Mouse (Mus musculus): Measurements from ENCODE around the gene Olfr177. TPM values are rescaled to one million over a fixed set of nuclear protein-coding genes. Genes with fewer than 3 reads are reported as not detected.

The Olfr177 gene
- not detected in 2 replicates for polyA plus RNA-seq (2014; fragmentation: Nextera tagmentation; extraction: Ambion mirVana)

DNA sequence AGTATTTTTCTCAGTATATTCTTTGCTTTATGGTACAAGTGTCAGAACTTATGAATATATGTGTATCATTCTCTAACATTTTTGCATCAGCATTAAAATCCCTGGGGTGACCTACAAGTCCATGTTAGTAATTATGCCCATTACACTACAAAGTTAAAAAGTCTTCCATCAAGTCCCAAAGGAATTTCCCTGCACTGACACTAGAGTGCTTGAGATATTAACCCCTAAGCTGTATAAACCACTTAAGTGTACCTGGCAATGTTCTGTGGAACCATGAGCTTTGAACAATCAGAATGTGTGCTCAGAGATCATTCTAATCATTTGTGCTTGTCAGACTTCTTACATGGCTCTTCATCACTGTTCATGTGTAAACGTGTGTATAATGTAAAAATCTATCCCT lies at the start of gene Olfr177:
Gene Olfr177, minus strand, starts transcription at position 101 of the 400 bp plus-strand sequence.
- Histone ChIP-seq H3K4me2 (replicated peaks) (no peak within 1 kb of the TSS), H3K4me3 (replicated peaks; ENCODE audit: low read length) (no peak within 1 kb of the TSS), H3K9me3 (ENCODE audit: control insufficient read depth, low read length) (no peaks in the 10 kb centered on the region), H3K27me3 (ENCODE audit: control insufficient read depth, insufficient read depth, low read length) (no peaks in the 10 kb centered on the region), H3K4me1 (replicated peaks; ENCODE audit: control insufficient read depth, insufficient read depth, low read length) (no peaks in the 10 kb centered on the region), H3K27ac (no peak within 1 kb of the TSS), H3K36me3 (replicated peaks; ENCODE audit: control insufficient read depth, insufficient read depth) (no peaks in the 10 kb centered on the region), H3K9ac (no peak within 1 kb of the TSS)
- DNase-seq (ENCODE audit: low spot score) = no peak
- 59% methylated on average over 1 of the region's 1 CpGs for WGBS
- ATAC-seq (ENCODE audit: low FRiP score) = no peak

DNA sequence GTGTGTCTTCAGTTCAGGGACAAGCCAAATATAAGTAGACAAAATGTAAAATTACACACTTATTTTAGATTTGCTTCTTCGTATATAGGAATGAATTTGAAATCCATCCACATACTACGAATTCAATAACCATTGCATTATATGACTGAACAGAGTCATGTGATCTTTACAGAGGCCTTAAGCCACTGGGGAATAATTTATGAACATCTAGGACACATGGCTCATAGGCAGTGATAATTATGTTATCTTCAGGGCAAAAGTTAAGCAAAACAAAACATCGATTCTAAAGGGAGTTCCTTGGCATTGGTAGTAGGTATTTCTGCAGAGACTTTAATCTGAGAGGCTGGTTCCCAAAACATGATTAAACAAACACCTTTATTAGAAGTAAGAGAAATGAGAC lies 17.4 kb upstream of the Olfr177 start, which contains the start of gene Olfr178:
Gene Olfr178, minus strand, starts transcription at position 101 of the 400 bp plus-strand sequence.
- no peak within 1 kb of the TSS for H3K9ac ChIP-seq
- H3K36me3 ChIP-seq (replicated peaks; ENCODE audit: control insufficient read depth, insufficient read depth) = no peaks in the 10 kb centered on the region
- DNase-seq (ENCODE audit: low spot score) = no peak
- WGBS = 97% methylated on average over 3 of the region's 3 CpGs
- no peak within 1 kb of the TSS for H3K4me3 ChIP-seq (replicated peaks; ENCODE audit: low read length)
- no peak within 1 kb of the TSS for H3K4me2 ChIP-seq (replicated peaks)
- H3K27ac ChIP-seq = no peak within 1 kb of the TSS
- H3K4me1 ChIP-seq (replicated peaks; ENCODE audit: control insufficient read depth, insufficient read depth, low read length) = no peaks in the 10 kb centered on the region
- H3K9me3 ChIP-seq (ENCODE audit: control insufficient read depth, low read length) = no peaks in the 10 kb centered on the region
- H3K27me3 ChIP-seq (ENCODE audit: control insufficient read depth, insufficient read depth, low read length) = no peaks in the 10 kb centered on the region
- no peak for ATAC-seq (ENCODE audit: low FRiP score)

DNA sequence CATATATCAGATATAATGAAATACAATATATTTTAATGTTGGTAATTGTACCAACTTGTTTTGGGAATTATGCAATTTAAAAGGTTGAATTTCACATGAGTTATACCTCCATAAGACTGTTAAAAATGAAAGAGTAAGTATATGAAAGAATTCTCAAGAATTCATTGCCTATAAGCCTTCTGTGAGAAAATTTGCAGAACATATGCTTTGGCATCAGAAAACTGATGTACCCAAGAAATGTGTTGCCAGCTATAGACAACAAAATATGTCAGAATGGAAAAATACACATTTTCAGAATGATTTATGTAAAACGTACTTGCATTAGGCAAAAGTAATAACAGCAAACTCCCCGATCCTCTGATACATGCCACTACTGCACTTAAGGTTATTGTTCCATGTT lies 9.8 kb upstream of the Olfr177 start:
- Histone ChIP-seq H3K4me1 (replicated peaks; ENCODE audit: control insufficient read depth, insufficient read depth, low read length) (no peaks in the 10 kb centered on the region), H3K36me3 (replicated peaks; ENCODE audit: control insufficient read depth, insufficient read depth) (no peaks in the 10 kb centered on the region), H3K9me3 (ENCODE audit: control insufficient read depth, low read length) (no peaks in the 10 kb centered on the region), H3K4me2 (replicated peaks) (no peak overlapping the region), H3K9ac (no peak overlapping the region), H3K27me3 (ENCODE audit: control insufficient read depth, insufficient read depth, low read length) (no peaks in the 10 kb centered on the region), H3K4me3 (replicated peaks; ENCODE audit: low read length) (no peak overlapping the region), H3K27ac (no peak overlapping the region)
- DNase-seq (ENCODE audit: low spot score) (no peak), ATAC-seq (ENCODE audit: low FRiP score) (no peak)
- 91% methylated on average over 2 of the region's 2 CpGs for WGBS

DNA sequence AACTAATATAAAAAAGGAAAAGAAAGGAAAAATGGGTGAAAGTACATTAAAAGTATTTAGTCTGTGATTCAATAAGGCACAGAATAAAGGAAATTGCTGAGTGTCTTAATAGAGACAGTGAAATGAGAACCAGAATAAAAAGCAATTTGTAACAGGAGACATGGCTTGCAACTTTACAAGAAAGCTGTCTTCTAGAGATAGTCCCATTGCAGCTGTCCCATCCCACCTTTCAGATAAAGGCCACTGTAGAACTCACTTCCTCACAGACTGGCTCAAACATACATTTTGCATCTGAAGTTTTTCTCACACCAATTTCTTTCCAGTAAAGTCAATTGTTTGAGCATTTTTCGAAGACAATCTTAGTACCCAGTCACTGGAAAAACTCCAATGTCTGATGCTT lies 13.1 kb downstream of the Olfr177 start:
- Histone ChIP-seq H3K27me3 (ENCODE audit: control insufficient read depth, insufficient read depth, low read length) (no peaks in the 10 kb centered on the region), H3K4me2 (replicated peaks) (no peak overlapping the region), H3K9ac (no peak overlapping the region), H3K9me3 (ENCODE audit: control insufficient read depth, low read length) (no peaks in the 10 kb centered on the region), H3K36me3 (replicated peaks; ENCODE audit: control insufficient read depth, insufficient read depth) (no peaks in the 10 kb centered on the region), H3K4me1 (replicated peaks; ENCODE audit: control insufficient read depth, insufficient read depth, low read length) (no peaks in the 10 kb centered on the region), H3K27ac (no peak overlapping the region), H3K4me3 (replicated peaks; ENCODE audit: low read length) (no peak overlapping the region)
- WGBS = 81% methylated on average over 1 of the region's 1 CpGs
- ATAC-seq (ENCODE audit: low FRiP score) = no peak
- DNase-seq (ENCODE audit: low spot score) = no peak

DNA sequence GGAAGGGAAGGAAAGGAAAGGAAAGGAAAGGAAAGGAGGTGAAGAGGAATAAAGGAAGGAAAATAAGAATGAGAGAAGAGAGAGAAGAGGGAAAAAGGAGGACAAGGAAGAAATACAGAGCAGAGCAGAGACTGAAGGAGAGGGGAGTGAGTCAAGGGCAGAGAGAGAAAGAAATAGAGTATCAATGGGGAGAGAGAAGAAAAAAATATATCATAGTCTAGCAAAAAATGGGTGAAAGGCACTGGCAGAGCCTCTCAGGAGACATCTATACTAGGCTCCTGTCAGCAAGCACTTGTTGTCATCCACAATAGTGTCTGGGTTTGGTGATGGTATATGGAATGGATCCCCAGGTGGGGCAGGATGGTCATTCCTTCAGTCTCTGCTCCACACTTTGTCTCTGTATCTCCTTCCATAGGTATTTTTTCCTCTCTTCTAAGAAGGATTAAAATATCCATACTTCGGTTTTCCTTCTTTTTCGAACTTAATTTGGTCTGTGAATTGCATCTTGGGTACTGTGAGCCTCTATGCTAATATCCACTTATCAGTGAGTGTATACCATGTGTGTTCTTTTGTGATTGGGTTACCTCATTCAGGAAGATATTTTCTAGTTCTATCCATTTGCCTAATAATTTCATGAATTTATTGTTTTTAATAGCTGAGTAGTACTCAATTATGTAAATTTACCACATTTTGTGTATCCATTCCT lies 14.4 kb downstream of the Olfr177 start:
- no peak for ATAC-seq (ENCODE audit: low FRiP score)
- Histone ChIP-seq H3K27me3 (ENCODE audit: control insufficient read depth, insufficient read depth, low read length) (no peaks in the 10 kb centered on the region), H3K9ac (no peak overlapping the region), H3K27ac (no peak overlapping the region), H3K36me3 (replicated peaks; ENCODE audit: control insufficient read depth, insufficient read depth) (no peaks in the 10 kb centered on the region), H3K9me3 (ENCODE audit: control insufficient read depth, low read length) (no peaks in the 10 kb centered on the region), H3K4me3 (replicated peaks; ENCODE audit: low read length) (no peak overlapping the region), H3K4me2 (replicated peaks) (no peak overlapping the region), H3K4me1 (replicated peaks; ENCODE audit: control insufficient read depth, insufficient read depth, low read length) (no peaks in the 10 kb centered on the region)
- 87% methylated on average over 2 of the region's 2 CpGs for WGBS
- no peak for DNase-seq (ENCODE audit: low spot score)

DNA sequence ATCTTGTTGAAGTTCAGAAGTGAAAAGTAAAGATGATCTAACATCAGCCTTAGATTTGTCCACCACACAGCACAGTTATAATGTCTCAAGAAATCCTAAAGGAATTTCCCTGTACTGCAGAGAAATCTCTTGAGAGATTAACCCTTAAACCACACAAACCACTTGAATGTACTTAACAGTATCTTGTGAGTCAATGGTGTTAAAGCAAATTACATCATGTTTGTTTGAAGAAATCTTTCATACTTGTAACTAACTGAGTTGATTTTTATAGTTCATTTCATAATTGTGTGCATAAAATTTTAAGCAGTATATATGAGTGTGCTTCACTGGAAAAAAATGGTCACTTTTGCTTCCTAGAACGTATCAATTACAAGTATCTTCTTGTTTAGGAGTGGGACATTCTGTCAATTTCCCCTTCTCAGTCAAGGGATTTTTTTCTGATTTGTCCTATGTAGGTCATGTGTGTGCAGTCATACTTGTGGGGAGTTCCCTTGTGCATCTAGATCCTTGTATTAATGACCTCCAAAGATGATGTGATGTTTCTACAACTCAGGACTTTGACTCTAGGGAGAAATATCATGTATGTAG lies 47.7 kb downstream of the Olfr177 start, which contains the start of gene Olfr175-ps1:
Gene Olfr175-ps1, minus strand, starts transcription at position 51 of the 588 bp plus-strand sequence.
- no peaks in the 10 kb centered on the region for H3K4me1 ChIP-seq (replicated peaks; ENCODE audit: control insufficient read depth, insufficient read depth, low read length)
- H3K36me3 ChIP-seq (replicated peaks; ENCODE audit: control insufficient read depth, insufficient read depth) = no peaks in the 10 kb centered on the region
- DNase-seq (ENCODE audit: low spot score) (no peak), ATAC-seq (ENCODE audit: low FRiP score) (no peak)
- H3K27ac ChIP-seq = no peak within 1 kb of the TSS
- no peak within 1 kb of the TSS for H3K4me2 ChIP-seq (replicated peaks)
- no peaks in the 10 kb centered on the region for H3K27me3 ChIP-seq (ENCODE audit: control insufficient read depth, insufficient read depth, low read length)
- 90% methylated on average over 1 of the region's 1 CpGs for WGBS
- H3K9ac ChIP-seq = no peak within 1 kb of the TSS
- 0 out of 2 replicates have a peak, but pooled peaks cover 3% of the 10 kb centered on the region for H3K9me3 ChIP-seq (ENCODE audit: control insufficient read depth, low read length)
- no peak within 1 kb of the TSS for H3K4me3 ChIP-seq (replicated peaks; ENCODE audit: low read length)

Other genes starting within 250 kb of the Olfr177 start
- not detected in 2 replicates for gene E330017A01Rik, start 236.0 kb downstream of the Olfr177 start, polyA plus RNA-seq (2014; fragmentation: Nextera tagmentation; extraction: Ambion mirVana)
- gene Cpox, start 204.5 kb downstream of the Olfr177 start, polyA plus RNA-seq (2014; fragmentation: Nextera tagmentation; extraction: Ambion mirVana) = 12.4 and 17.5 TPM in 2 replicates
- not detected in 2 replicates for gene Gpr15, start 155.7 kb downstream of the Olfr177 start, polyA plus RNA-seq (2014; fragmentation: Nextera tagmentation; extraction: Ambion mirVana)
- gene Cldnd1, start 146.9 kb downstream of the Olfr177 start, polyA plus RNA-seq (2014; fragmentation: Nextera tagmentation; extraction: Ambion mirVana) = 152 and 174 TPM in 2 replicates
- gene Olfr172, start 111.6 kb downstream of the Olfr177 start, polyA plus RNA-seq (2014; fragmentation: Nextera tagmentation; extraction: Ambion mirVana) = not detected in 2 replicates
- gene Olfr173, start 74.5 kb downstream of the Olfr177 start, polyA plus RNA-seq (2014; fragmentation: Nextera tagmentation; extraction: Ambion mirVana) = not detected in 2 replicates
- gene Olfr175-ps1, start 48.0 kb downstream of the Olfr177 start, polyA plus RNA-seq (2014; fragmentation: Nextera tagmentation; extraction: Ambion mirVana) = not detected in 2 replicates
- gene Olfr178, start 17.3 kb upstream of the Olfr177 start, polyA plus RNA-seq (2014; fragmentation: Nextera tagmentation; extraction: Ambion mirVana) = not detected in 2 replicates
- not detected in 2 replicates for gene Olfr181, start 54.0 kb upstream of the Olfr177 start, polyA plus RNA-seq (2014; fragmentation: Nextera tagmentation; extraction: Ambion mirVana)
- gene Olfr180, start 54.6 kb upstream of the Olfr177 start, polyA plus RNA-seq (2014; fragmentation: Nextera tagmentation; extraction: Ambion mirVana) = not detected in 2 replicates
- gene Olfr183, start 120.6 kb upstream of the Olfr177 start, polyA plus RNA-seq (2014; fragmentation: Nextera tagmentation; extraction: Ambion mirVana) = not detected in 2 replicates
- not detected in 2 replicates for gene Olfr186, start 155.5 kb upstream of the Olfr177 start, polyA plus RNA-seq (2014; fragmentation: Nextera tagmentation; extraction: Ambion mirVana)
- not detected in 2 replicates for gene Olfr187, start 165.0 kb upstream of the Olfr177 start, polyA plus RNA-seq (2014; fragmentation: Nextera tagmentation; extraction: Ambion mirVana)
- gene Olfr190, start 203.2 kb upstream of the Olfr177 start, polyA plus RNA-seq (2014; fragmentation: Nextera tagmentation; extraction: Ambion mirVana) = not detected in 2 replicates
- not detected in 2 replicates for gene Olfr191, start 215.1 kb upstream of the Olfr177 start, polyA plus RNA-seq (2014; fragmentation: Nextera tagmentation; extraction: Ambion mirVana)
- gene Olfr193, start 237.1 kb upstream of the Olfr177 start, polyA plus RNA-seq (2014; fragmentation: Nextera tagmentation; extraction: Ambion mirVana) = not detected in 2 replicates
- not detected in 2 replicates for gene Olfr194, start 246.3 kb upstream of the Olfr177 start, polyA plus RNA-seq (2014; fragmentation: Nextera tagmentation; extraction: Ambion mirVana)

All from hindbrain, embryonic 14.5 days (tissue).